Mouse (Mus musculus): Measurements from ENCODE around the gene Vmn2r61. TPM values are rescaled to one million over a fixed set of nuclear protein-coding genes. Genes with fewer than 3 reads are reported as not detected.

The Vmn2r61 gene
- not detected in 2 replicates for polyA plus RNA-seq (2012; rRNA removed)
- not detected in 2 replicates for polyA plus RNA-seq (2014; fragmentation: Nextera tagmentation; extraction: Ambion mirVana)

DNA sequence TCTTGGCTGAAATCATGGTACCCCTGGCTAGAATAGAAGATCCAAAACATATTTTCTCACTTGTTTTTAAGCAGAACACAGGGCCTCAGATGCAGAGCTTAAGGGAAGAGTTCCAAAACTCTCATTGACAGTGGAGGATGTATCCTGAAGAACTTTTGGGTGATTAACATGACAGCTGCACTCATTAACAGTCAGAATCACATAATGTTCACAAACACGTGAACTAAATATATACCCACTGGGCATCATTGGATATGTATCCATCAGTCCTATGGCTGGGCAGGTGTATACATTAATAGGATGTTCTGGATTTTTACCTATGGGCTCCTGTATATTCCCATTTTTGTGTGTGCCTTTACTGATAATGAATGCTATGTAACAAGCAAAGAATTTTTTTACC lies at the start of gene Vmn2r61:
TSS of gene Vmn2r61 (plus strand) at position 301 of the 400 bp plus-strand sequence.
- 77% methylated on average over 1 of the region's 1 CpGs for WGBS
- ATAC-seq (ENCODE audit: low FRiP score, low read depth), result no peak

More for the DNA sequence above, at the start of gene Vmn2r61:
- H3K9me3 ChIP-seq (ENCODE audit: control insufficient read depth, low read length), result peaks cover 4% of the 10 kb centered on the region; the same call in 1 of the 2 replicates
- H3K4me3 ChIP-seq (replicated peaks; ENCODE audit: low read length), result no peak within 1 kb of the TSS
- TF ChIP-seq POLR2A (IDR thresholded peaks at IDR 0.05; ENCODE audit: borderline replicate concordance, extremely low read depth, insufficient read depth, insufficient read length), result no peak
- H3K27me3 ChIP-seq (ENCODE audit: control insufficient read depth, insufficient read depth, low read length), result no peaks in the 10 kb centered on the region
- H3K4me1 ChIP-seq (ENCODE audit: control insufficient read depth, insufficient read depth, low read length), result no peaks in the 10 kb centered on the region
- no peak within 1 kb of the TSS for H3K4me2 ChIP-seq (replicated peaks; ENCODE audit: low read depth, low read length, severe bottlenecking)
- H3K27ac ChIP-seq (replicated peaks; ENCODE audit: low read depth, low read length), result no peak within 1 kb of the TSS
- no peak within 1 kb of the TSS for H3K9ac ChIP-seq (ENCODE audit: low read depth, low read length, severe bottlenecking)
- no peak for DNase-seq (ENCODE audit: low spot score)
- no peaks in the 10 kb centered on the region for H3K36me3 ChIP-seq (ENCODE audit: control insufficient read depth, insufficient read depth, low read length)

Other genes starting within 250 kb of the Vmn2r61 start
- not detected in 2 replicates for gene Vmn2r59, start 201.0 kb upstream of the Vmn2r61 start, polyA plus RNA-seq (2012; rRNA removed)
- not detected in 2 replicates for gene Vmn2r59, start 201.0 kb upstream of the Vmn2r61 start, polyA plus RNA-seq (2014; fragmentation: Nextera tagmentation; extraction: Ambion mirVana)
- gene Vmn2r60, start 152.3 kb upstream of the Vmn2r61 start, polyA plus RNA-seq (2012; rRNA removed), result under 0.01 and 0.01 TPM in 2 replicates
- gene Vmn2r60, start 152.3 kb upstream of the Vmn2r61 start, polyA plus RNA-seq (2014; fragmentation: Nextera tagmentation; extraction: Ambion mirVana), result not detected in 2 replicates
- not detected in 2 replicates for gene 4933421I07Rik, start 188.1 kb downstream of the Vmn2r61 start, polyA plus RNA-seq (2012; rRNA removed)
- gene 4933421I07Rik, start 188.1 kb downstream of the Vmn2r61 start, polyA plus RNA-seq (2014; fragmentation: Nextera tagmentation; extraction: Ambion mirVana), result not detected in 2 replicates
- gene Zfp141, start 245.7 kb downstream of the Vmn2r61 start, polyA plus RNA-seq (2012; rRNA removed), result 12.3 and 13.3 TPM in 2 replicates
- 8.9 and 11.1 TPM in 2 replicates for gene Zfp141, start 245.7 kb downstream of the Vmn2r61 start, polyA plus RNA-seq (2014; fragmentation: Nextera tagmentation; extraction: Ambion mirVana)